Mouse (Mus musculus): Measurements from ENCODE around the gene Pde1a.
"Not testable (repeated sequence)": the region's sequence is repeated elsewhere in the genome, so short reads cannot be mapped to it uniquely, and the experiment has no call there.

DNA sequence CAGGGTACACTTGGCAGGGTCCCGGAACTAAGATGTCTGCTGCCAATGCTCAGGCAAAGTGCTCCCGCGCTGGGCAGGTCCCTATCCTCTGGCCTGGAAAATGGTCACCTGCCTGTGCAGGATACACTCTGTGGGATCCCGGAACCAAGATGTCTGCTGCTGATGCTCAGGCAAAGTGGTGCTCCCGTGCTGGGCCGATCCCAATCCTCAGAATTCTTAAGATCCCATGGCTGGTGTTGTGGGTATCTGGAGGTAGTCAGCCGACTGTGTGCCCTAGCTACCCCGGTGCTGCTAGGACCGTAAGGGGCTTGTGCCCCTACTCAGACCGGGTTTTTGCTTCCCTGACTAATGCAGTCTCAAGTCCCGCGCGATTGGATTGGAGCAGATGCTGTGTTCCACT, 281.9 kb downstream of the Pde1a start:
- not testable (repeated sequence) for TF ChIP-seq ZC3H11A (IDR thresholded peaks at IDR 0.05; ENCODE audit: borderline replicate concordance, low read depth, low read length); HCFC1 (IDR thresholded peaks at IDR 0.05; ENCODE audit: borderline replicate concordance, insufficient read depth, low read length); MAFK (IDR thresholded peaks at IDR 0.05; ENCODE audit: insufficient read depth, low read depth, low read length); ZNF384 (IDR thresholded peaks at IDR 0.05; ENCODE audit: low read depth, low read length)

Measured in ES-E14 (cell line).